Mouse (Mus musculus) layer of hippocampus, postnatal 36 days (tissue): Measurements from ENCODE around the gene Cnpy4. TPM values are rescaled to one million over a fixed set of nuclear protein-coding genes. Genes with fewer than 3 reads are reported as not detected.
A peak's percentile ranks its signal among the peaks of the same experiment; 100 is the strongest.

Source experiments
- DNase-seq, 2 experiments: peaks; one replicate each; pipeline ENCODE4 v3.0.0; 2022
- total RNA-seq, 2 experiments: library from RNA; stranded (reverse); gene quantifications; 2 replicates each; pipeline ENCODE4 v1.2.3; 2021

The Cnpy4 gene
- 10 to 100 TPM; 15.0 to 16.8 TPM for total RNA-seq

DNA sequence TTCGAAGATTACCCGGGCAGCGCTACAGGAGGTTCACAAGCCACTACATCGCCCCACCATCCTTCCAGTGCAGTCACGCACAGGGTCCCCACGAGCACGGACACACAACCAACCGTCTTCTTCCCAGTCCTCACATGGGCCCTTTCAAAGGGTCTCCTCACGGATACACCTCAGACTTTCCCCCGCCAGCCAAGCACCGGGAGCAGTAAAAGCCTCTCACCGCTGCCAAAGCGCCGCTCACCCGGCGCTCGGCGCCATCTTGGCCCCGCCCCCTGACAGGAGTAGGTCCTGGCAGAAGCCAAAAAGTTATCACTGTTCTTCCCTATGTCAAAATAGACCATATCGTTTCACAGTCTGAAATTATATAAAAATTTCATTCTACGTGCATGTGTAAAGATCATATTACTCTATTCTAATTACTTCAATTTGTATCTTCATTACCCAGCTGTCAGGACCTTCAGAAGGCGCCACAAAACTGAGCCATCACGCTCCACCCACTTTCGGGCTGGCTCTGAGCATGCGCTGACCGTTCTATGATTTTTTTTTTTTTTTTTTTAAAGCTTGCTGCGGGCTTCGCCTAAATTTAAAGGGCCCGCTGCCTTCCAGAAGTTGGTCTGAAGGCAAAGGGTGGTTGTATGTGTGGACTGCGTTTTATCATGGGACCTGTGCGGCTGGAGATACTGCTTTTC lies at the start of gene Cnpy4, which contains the start of gene Taf6:
TSS of gene Cnpy4 (plus strand) at position 536 of the 689 bp plus-strand sequence.
TSS of gene Taf6 (minus strand) at position 502 of the 689 bp plus-strand sequence.
- peak; percentile 76 to 80 for DNase-seq

DNA sequence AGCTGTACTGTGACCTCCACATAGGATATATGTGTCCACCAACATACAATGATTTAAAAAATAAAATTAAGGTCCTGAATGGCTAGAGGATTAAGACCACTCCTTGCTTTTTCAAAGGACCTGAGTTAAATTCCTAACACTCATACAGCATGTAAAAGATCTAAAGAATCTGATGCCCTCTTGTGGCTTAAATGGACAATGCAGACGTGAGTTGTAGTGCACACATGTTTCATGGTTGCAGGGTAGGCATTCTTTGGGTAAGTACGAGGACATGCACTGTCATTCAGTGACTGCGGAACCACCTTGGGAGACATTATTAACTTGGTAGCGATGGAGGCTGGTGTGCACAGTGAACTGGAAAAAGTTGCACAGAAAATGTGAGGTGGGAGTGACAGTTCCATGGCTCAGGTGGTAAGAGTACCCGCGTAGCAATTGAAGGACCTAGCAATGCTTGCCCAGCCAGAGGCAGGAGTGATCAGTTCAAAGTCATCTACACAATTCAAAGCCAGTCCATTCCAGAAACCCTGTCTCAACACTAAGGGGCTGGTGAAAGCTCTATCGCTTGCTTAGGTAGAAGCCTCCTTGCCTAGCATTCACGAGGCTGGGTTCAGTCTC lies 49.2 kb upstream of the Cnpy4 start:
- no peak for DNase-seq

DNA sequence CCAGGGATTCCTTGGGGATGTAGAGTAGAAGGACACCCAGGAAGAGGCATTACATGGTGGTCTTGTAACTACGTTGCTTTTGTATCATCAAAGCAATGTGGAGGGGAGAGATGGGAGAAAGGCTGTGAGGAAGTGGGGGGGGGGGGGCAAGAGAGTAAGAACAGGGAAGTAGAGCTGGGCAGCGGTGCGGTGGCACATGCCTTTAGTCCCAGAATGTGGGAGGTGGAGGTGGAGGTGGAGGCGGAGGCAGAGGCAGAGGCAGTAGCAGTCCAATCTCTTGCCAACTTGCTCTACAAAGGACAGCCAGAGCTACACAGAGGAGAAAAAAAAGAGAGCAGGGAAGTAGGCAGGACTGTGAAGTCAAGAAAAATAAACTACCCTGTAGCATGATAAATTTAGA lies 48.7 kb upstream of the Cnpy4 start:
- DNase-seq: no peak

DNA sequence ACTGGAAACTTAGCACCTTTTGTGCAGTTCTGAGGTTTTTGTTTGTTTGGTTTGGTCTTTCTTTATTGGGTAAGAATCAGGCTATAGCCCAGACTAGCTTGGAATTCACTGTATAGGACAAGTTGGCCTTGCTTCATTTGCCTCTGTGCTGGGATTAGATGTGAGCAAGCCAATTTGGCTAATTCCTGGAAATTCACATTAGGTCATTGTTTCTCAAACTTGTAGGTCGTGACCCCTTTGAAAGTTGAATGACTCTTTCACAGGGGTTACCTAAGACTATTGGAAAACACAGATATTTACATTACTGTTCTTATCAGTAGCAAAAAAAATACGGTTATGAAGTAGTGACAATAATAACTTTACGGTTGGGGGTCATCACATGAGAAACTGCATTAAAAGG lies 32.9 kb upstream of the Cnpy4 start:
- DNase-seq: no peak

DNA sequence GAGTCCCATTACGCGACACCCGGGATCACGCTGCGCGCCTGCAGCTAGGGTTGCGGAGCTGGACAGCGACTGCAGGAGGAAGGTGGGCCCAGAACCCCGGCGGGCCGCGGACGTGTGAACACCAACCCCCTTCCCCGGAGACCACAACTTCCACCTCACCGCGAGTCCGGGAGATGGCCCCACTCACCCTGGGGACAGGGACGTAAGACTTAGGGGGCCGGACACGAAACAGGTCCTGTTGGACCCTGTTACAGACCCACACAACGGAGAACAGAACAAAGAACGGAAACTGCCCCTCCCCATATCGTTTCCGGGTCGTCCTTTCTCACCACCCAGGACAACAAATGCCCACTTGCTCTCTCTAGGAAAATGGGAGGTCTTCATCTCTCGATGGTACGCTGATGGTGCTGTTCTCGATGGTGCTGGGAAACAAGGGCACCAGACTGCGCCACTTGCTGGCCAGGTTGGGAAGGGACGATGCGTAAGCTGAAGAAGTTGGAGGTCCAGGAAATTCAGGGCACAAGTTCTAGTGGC lies 31.8 kb upstream of the Cnpy4 start, which contains the start of gene Zfp113:
TSS of gene Zfp113 (minus strand) at position 302 of the 534 bp plus-strand sequence.
- peak; percentile 85 to 89 for DNase-seq

DNA sequence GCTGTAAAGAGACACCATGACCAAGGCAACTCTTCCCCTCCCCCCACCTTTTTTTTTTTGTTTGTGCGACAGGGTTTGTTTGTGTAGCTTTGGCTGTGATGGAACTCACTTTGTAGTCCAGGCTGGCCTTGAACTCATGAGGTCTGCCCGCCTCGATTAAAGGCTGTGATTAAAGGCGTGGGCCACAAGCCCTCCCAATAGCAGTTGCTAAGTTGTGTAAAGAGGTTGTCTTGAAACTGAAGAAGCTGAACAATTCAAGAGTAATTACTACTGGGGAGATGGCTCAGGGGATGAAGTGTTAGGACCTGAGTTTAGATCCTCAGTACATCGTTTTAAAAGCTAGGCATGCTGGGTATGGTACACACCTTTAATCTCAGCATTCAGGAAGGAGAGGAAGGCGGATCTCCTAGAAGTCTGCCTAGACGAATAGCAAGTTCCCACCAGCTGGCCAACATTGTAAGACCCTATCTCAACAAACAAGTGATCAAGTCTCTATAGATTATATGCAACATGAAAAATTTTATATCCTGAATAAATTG lies 27.0 kb upstream of the Cnpy4 start:
- no peak for DNase-seq

DNA sequence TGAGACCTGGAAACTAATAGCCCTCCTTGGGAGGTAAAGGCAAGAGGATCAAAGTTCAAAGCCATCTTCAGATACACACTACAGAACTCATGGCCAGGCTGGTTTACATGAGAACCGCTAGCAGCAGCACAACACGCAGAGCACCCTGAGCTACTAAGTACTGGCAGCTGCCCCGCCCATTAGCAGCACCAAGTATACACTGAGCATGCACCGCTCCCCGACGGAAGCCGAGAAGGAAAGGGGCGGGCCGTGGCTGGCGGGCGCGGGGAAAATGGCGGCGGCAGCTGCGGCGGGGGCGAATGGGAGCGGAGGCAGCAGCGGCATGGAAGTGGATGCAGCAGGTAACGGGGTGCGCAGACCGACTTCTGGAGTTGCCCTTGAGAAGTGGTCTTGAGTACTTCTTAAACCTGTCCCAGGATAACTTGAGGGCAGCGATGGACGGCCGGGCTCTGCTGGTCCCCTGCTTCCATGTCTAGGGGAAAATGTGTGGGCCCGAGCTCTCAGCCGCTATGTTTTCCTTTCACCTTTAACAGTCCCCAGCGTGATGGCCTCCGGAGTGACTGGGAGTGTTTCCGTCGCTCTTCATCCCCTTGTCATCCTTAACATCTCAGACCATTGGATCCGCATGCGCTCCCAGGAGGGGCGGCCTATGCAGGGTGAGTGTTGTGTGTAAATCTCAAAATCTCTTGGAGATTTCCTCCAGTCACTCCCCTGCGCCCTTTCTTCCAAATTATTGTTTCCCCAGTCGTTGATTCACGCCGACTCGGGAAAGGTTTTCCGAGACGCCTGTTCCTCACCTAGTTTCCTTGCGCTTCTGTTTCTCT lies 26.2 kb upstream of the Cnpy4 start, which contains the start of gene Cops6:
TSS of gene Cops6 (plus strand) at position 230 of the 824 bp plus-strand sequence.
- peak; percentile 95 to 97 for DNase-seq

DNA sequence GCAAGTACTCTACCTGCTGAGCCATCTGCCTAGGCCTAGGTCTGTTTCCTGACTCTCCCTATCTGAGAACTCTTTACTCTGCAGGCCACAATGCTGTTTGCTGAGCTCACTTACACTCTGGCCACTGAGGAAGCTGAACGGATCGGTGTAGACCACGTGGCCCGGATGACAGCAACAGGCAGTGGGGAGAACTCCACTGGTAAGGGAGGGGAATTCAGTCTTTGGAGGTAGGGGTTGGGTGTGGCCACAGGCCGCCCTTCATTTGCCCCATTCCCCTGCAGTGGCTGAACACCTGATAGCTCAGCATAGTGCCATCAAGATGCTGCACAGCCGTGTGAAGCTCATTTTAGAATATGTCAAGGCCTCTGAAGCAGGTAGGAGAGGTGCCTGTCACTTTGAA lies 24.2 kb upstream of the Cnpy4 start:
- DNase-seq: no peak

DNA sequence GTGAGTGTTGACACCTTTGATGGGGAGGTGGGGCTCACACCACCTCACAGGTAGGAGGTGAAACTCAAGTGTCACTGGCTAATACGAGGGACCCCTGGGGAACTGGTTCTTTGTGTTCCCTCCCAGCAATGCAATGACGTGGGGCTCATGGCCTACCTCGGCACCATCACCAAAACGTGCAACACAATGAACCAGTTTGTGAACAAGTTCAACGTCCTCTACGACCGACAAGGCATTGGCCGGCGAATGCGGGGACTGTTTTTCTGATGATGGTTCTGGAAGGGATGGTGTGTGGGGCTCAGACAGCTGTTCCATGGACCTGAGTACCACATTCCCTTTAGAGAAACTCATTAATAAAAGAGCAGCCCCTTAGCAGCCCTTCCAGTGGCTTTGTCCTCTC lies 23.7 kb upstream of the Cnpy4 start:
- no peak for DNase-seq

DNA sequence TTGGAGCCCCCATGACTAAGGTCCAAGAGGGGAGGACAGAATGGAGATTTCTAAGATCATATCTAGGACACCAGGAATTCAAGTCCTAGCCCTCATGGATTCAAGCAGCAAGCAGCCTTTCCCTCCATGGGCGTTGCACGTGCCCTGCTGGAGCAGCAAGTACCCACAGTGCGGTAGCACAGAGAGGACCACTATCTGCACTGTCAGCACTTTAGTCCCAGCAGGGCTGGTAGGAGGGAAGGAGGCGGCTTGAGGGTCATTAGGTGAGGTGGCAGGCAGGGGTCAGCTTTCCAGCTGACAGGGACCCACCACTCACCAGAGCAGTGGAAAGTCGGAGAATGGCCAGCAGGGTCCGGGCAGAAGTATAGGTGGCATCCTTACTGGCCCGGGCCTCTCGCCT lies 21.7 kb upstream of the Cnpy4 start:
- no peak for DNase-seq

DNA sequence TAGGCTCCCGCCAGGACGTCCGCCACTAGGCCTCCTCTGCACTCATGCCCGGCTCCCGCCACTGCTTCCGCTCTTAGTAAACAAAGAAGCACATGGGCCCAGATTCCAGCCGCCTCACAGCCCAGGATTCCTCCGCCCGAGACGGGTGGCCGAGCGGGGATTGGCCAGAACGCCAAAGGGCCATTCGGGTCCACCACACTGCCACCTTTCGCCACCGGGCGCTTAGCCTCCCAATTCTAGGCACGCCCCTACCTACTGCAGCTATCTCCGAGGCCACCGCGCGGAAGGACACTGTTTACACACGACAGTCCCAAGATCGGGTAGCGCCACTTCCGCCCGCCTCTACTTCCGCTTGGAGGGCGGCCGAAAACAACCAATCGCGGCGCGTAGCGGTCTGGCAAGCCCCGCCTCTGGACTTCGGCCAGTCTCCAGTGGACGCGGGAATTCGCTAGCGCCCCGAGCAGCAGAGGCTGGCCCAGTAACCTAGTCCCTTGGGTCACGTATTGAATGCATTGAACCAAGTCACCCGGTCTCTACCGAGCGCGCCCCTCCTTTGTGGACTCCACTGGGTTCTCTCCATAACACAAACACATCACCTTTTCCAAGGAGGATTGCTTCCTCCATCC lies 16.2 kb upstream of the Cnpy4 start:
- DNase-seq: peak; percentile 94

DNA sequence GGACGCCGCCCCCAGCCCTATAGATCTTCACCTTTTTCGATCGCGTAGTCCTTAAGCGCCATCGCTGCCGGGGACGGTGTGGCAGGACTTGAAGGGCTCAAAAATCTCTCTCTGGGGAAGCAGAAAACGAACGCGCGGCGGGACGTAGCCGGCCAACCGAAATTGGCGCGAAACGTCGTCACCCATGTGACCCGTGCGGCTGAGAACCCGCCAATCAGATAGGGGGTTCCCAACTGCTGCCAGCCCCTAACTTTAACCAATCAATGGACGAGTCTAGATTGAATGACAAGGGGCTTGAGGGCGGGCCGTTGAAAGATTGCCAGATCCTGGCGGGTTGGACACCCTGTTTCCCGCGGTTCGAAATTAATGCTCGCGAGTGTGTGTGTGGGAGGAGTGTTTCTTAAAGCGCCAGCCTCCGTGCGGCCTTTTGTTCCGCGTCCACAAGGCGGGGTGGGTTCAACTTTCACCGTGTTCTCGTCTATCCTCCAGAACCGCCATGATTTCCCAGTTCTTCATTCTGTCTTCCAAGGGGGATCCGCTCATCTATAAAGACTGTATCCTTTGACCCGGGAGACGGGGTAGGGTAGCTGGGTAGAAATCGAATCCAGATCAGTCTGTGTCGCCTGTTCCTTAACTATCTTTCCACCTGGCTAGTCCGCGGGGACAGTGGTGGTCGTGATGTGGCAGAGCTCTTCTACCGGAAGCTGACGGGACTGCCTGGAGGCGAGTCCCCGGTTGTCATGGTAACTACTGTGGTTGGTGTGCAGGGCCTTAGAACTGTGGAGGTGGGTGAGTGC lies 15.4 kb upstream of the Cnpy4 start, which contains the start of the genes Ap4m1 and Mcm7:
TSS of gene Ap4m1 (plus strand) at position 308 of the 797 bp plus-strand sequence.
TSS of gene Mcm7 (minus strand) at position 728 of the 797 bp plus-strand sequence.
- peak; percentile 98 for DNase-seq

DNA sequence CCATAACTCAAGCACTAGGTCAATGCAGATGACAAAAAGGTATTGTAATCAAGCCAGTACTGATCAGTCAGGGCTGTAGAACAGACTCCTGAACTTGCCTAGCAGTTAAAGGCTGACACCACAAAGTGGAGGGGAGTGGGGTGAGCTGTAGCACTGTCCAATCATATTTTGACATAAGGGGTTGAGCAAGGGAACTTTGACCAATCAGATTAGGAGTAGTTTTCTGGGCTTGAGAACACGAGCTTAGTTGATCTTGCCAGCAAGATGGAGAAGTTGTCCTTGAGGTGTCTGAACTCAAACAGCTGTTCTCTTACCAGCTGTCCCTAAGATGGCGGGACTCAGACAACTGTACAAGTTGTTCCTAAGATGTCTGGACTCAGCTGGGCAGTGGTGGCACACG lies 14.1 kb upstream of the Cnpy4 start:
- DNase-seq: no peak

DNA sequence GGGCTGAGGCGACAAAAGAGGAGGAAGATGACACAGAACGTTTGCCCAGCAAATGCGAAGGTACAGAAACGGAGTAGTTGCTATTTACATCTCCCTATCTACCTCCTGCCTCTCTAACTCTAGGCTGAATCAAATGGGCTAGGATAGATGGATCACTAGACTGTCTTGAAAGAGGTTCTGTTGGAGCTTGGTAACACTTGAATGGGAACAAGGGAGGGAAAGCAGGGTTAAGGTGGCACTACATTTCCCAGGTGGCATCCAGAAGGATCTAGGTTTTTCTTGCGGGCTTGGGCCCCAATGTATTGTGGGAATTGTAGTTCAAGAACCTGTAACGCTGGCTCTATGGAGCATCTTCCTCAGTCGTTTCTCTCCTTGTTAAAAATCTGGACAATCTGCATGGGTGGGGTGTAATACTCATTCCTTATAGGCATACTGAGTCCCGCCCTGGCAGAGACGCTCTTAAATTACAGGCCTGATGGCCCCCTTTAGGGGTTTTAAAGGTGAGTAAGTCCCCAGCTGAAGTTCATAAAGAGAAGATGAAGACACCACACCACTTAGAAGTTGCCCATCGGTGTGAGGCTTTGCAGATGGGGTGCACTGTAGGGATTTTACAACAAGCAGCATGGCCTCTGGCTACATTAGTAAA lies 499 bp downstream of the Cnpy4 start:
- peak; percentile 67 to 76 for DNase-seq

DNA sequence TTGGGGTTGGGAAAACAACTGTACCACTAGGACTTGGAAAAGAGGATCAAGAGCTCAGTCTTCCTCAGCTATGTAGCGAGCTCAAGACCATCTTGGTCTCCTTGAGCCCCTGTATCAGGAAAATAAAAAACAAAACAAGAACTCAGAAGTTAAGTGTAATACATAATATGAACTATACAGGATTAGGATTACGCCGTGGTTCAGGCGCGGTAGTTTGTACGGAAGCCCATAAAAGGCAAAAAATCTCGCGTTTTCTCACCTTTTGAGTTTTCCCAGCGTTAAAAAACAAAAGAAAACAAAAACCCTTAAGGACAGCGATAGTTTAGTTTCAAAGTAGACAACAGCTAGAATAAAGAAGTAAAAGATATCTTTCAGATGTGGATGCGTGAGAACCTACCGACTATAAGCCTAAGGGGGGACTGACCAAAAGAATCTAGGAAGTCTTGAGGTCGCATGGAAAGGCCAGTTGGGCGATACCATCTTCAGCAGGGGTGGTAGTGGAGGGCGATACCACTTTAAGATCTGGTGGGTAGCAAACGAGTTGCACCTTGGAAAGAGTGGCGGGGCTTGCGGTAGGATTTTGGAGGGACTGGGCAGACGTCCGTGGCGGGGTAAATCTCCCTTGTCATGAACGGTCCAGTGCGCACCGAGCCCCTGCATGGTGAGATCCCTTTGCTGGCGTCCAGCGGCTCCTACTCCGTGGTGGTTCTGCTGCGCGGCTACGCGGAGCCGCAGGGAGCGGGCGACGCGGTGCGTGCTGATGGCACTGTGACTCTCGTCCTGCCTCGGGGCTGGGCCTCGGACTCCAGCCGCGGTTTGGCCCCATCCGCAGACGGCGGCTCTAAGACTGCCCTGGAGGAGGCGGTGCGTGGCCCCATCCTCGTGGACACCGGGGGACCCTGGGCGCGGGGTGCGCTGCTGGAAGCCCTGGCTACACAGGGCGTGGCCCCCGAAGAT lies 6.8 kb downstream of the Cnpy4 start, which contains the start of gene Mblac1:
TSS of gene Mblac1 (plus strand) at position 544 of the 957 bp plus-strand sequence.
- DNase-seq: peak; percentile 80 to 83

DNA sequence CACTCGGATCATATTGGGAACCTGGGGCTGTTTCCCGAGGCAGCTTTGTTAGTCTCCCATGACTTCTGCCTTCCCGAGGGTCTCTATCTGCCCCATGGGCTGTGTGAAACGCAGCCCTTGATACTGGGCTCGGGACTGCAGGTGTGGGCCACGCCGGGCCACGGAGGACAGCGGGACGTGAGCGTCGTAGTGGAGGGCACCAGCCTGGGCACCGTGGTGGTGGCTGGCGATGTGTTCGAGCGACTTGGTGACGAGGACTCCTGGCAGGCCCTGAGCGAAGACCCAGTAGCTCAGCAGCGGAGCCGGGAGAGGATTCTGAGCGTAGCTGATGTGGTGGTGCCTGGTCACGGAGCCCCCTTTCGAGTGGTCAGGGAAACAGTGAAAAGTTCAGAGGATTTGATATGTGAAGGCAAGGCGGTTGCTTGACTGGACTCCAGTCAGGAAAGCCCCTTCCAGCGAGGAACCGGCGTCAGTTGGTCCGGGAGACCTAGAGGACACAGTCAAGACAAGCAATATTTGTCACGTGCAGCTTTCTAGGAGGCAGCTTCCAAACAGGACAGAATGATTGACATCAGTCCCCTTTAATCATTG lies 7.6 kb downstream of the Cnpy4 start:
- DNase-seq: peak; percentile 27 to 34

DNA sequence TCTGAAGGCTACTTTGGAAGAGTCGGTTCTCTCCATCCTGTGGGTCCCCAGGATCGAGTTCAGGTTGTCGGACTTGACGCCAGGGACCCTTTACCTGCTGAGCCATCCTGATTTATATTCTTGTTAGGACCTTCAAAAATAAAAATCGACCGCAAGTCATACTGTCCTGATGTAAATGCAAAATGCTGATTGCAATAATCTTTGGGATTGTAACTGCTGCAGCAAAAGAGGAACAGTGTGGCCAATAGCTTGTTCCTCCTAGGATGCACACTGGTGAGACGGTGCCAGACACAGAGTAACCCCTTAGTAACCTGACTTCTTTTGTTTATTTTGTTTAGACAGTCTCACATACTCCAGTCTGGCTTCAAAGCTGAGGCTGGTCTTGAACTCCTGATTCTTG lies 8.2 kb downstream of the Cnpy4 start:
- no peak for DNase-seq

DNA sequence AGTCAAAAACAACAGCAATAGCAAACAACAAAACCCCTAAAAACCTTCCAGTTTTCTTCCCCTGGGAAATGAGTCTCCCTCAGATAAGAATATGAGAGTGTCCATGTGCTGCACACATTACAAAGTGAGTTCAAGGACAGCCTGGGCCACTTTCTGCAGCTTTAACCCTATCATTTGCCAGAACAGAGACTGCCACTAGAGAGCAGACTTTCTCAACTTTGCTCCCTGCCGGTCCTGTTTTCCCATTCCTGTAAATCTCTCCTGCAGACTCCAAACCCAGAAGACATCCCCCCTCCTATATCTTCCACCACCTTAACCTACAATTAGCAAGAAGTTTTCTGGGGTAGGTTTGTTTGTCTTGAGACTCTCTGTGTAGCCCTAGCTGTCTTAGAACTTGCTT lies 12.3 kb downstream of the Cnpy4 start:
- no peak for DNase-seq

DNA sequence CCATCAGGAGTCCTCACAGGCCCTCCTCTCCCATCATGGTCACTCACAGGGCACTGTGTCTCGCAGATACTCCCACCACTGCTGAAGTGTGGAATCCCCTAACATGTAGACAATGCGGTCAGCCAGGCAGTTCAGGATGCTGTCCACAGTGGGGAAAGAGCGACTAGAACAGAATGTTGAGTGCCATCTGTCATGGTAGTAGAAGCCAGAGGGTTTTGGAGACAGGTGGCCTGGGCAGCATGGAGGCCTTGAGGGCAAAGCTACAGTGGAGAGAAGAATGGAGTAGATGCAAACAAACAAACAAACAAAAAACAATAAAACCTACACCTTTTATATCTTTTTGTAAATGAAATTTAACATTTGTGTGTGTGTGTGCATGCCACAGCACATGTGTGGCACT lies 14.8 kb downstream of the Cnpy4 start:
- DNase-seq: no peak
